8 mouse cellular contexts compared by ENCODE assay signal in genomic region chr10:29206730-29207129, GRCm38 (mm10). TPM values are rescaled to one million over a fixed set of nuclear protein-coding genes. Genes with fewer than 3 reads are reported as not detected.
DNase-seq lines count a peak whose midpoint lies in the region; ATAC-seq and TF ChIP-seq lines count a peak whose summit lies in the region.

No protein-coding gene starts in this region.

- H3K79me2 ChIP-seq in C2C12 (ENCODE audit: control insufficient read depth, insufficient read depth), result no peaks in the 10 kb centered on the region

- intact Hi-C loops in heart, postnatal 10 days (cut with DNase I), result loop anchor here (1.0 to 10.0 kb wide), 2 partner anchors 99 to 302 kb away; no protein-coding TSS in a partner anchor

- no peak overlapping the region for H3K4me3 ChIP-seq in C2C12 (ENCODE audit: insufficient read depth, poor library complexity, severe bottlenecking)

- TF ChIP-seq CTCF in C2C12 (IDR thresholded peaks at IDR 0.05; ENCODE audit: control insufficient read depth, insufficient read depth, insufficient read length), result peak; percentile 15

- peak; percentile 65; the same call in 1 of the 2 replicates for ATAC-seq in granulocyte monocyte progenitor cell, adult 5-6 weeks (replicated peaks; ENCODE audit: poor library complexity, severe bottlenecking)
- ATAC-seq in erythroblast, adult 5-6 weeks (replicated peaks; ENCODE audit: low FRiP score, poor library complexity, severe bottlenecking), result no peak

- H3ac ChIP-seq in C2C12 (ENCODE audit: control insufficient read depth, insufficient read length, low read depth), result no peak overlapping the region

- no peaks in the 10 kb centered on the region for H3K79me3 ChIP-seq in C2C12 (ENCODE audit: low read depth)

- H3K27me3 ChIP-seq in C2C12 (ENCODE audit: control insufficient read depth, insufficient read depth, insufficient read length), result no peaks in the 10 kb centered on the region

- DNase-seq in heart, postnatal 10 days, result peak; percentile 5 to 37
- no peak for DNase-seq in heart, adult 9 months (ENCODE audit: low spot score in 2 of 2)
- peak; percentile 13 for DNase-seq in c-Kit-positive CD71-negative TER-119-negative erythroid progenitor cells, embryonic 14.5 days (ENCODE audit: low read depth)
- peak; percentile 47 for DNase-seq in lung, postnatal 36 days
- no peak for DNase-seq in thymus, postnatal 25 days

- no peaks in the 10 kb centered on the region for H3K36me3 ChIP-seq in C2C12 (ENCODE audit: control insufficient read depth, insufficient read depth)

TF ChIP-seq in C2C12, 6 proteins besides CTCF, POLR2A, EP300 and RAD21:
- no peak for TF ChIP-seq MAX (IDR thresholded peaks at IDR 0.05)

RNA-seq across cellular contexts. Expression of gene 9330159F19Rik, which starts 4.7 kb away (rescaled TPM):
- under 1 TPM; 0.05 to 0.19 TPM for total RNA-seq in heart, postnatal 10 days (2021)
- 1.0 TPM for polyA plus RNA-seq in C2C12 (2012; fragmentation: generic; extraction: Trizol)
- not detected in 2 replicates for total RNA-seq in granulocyte monocyte progenitor cell, adult 5-6 weeks (2014; fragmentation: Nextera tagmentation)
- total RNA-seq in granulocyte monocyte progenitor cell, adult 5-6 weeks (2017), result not detected in 2 replicates
- not detected in 2 replicates for total RNA-seq in erythroblast, adult 5-6 weeks (2015; ENCODE audit: low replicate concordance)
- total RNA-seq in erythroblast, adult 5-6 weeks (2017; ENCODE audit: low replicate concordance), result not detected in 2 replicates

RNA-seq across cellular contexts. Expression of gene Gm49353, which starts 8.0 kb away (rescaled TPM):
- total RNA-seq in heart, postnatal 10 days (2021), result not detected
- 0.14 TPM for polyA plus RNA-seq in C2C12 (2012; fragmentation: generic; extraction: Trizol)
- total RNA-seq in granulocyte monocyte progenitor cell, adult 5-6 weeks (2014; fragmentation: Nextera tagmentation), result not detected in 2 replicates
- total RNA-seq in granulocyte monocyte progenitor cell, adult 5-6 weeks (2017), result not detected in 2 replicates
- total RNA-seq in erythroblast, adult 5-6 weeks (2015; ENCODE audit: low replicate concordance), result not detected in 2 replicates
- total RNA-seq in erythroblast, adult 5-6 weeks (2017; ENCODE audit: low replicate concordance), result not detected in 2 replicates

Comparison
In these comparisons a context has a peak if more than half of its experiments do, and no peak if none do; other contexts are left out.
1. DNase-seq: peak in heart, postnatal 10 days (2 of 2), c-Kit-positive CD71-negative TER-119-negative erythroid progenitor cells, embryonic 14.5 days (single experiment) and lung, postnatal 36 days (single experiment); none in heart, adult 9 months (0 of 2) and thymus, postnatal 25 days (single experiment).